Mouse (Mus musculus) intestine, postnatal 0 days (tissue): ENCODE results near the gene Chn2. TPM values are rescaled to one million over a fixed set of nuclear protein-coding genes. Genes with fewer than 3 reads are reported as not detected.

Experiments used
- ATAC-seq: fragments of 200-750 bp; cut with Nextera tagmentation; 2 replicates; pipeline ENCODE4 v1.8.0; 2017; ENCODE audit warnings: mild to moderate bottlenecking, moderate TSS enrichment, moderate library complexity
- H3K27ac ChIP-seq: fragments of 300-500 bp; sonication (generic); 2 replicates; pipeline ENCODE4 v1.5.1; 2014; ENCODE audit warnings: mild to moderate bottlenecking, low read depth, low read length, moderate library complexity
- H3K27me3 ChIP-seq: fragments of 300-500 bp; sonication (generic); replicated peaks from 2 replicates; pipeline ENCODE4 v1.6.1; 2014; ENCODE audit warnings: low read length, mixed read lengths; ENCODE audit not compliant: control insufficient read depth, insufficient read depth
- H3K36me3 ChIP-seq: fragments of 300-500 bp; sonication (generic); 2 replicates; pipeline ENCODE4 v1.6.1; 2014; ENCODE audit warnings: mild to moderate bottlenecking, moderate library complexity; ENCODE audit not compliant: control insufficient read depth, insufficient read depth
- H3K4me1 ChIP-seq: fragments of 300-500 bp; sonication (generic); replicated peaks from 2 replicates; pipeline ENCODE4 v1.6.1; 2014; ENCODE audit warnings: antibody characterized with exemption, low read length, mixed read lengths; ENCODE audit not compliant: control insufficient read depth, insufficient read depth
- H3K4me2 ChIP-seq: fragments of 300-500 bp; sonication (generic); replicated peaks from 2 replicates; pipeline ENCODE4 v1.6.1; 2014; ENCODE audit warnings: low read depth, mild to moderate bottlenecking, moderate library complexity
- H3K4me3 ChIP-seq: fragments of 300-500 bp; sonication (generic); 2 replicates; pipeline ENCODE4 v1.5.1; 2014; ENCODE audit warnings: low read depth, low read length
- H3K9ac ChIP-seq: fragments of 300-500 bp; sonication (generic); 2 replicates; pipeline ENCODE4 v1.6.1; 2014; ENCODE audit warnings: mild to moderate bottlenecking, low read depth, low read length
- H3K9me3 ChIP-seq: fragments of 300-500 bp; sonication (generic); 2 replicates; pipeline ENCODE4 v1.6.1; 2016; ENCODE audit warnings: mixed run types; ENCODE audit not compliant: control insufficient read depth
- CTCF ChIP-seq: sonication (generic); IDR thresholded peaks from 2 replicates; pipeline ENCODE4 v1.5.1; 2016; ENCODE audit warnings: low read depth, mild to moderate bottlenecking, control low read depth, antibody characterized with exemption, moderate library complexity
- WGBS: fragments of 180-500 bp; shearing (Covaris S2); extraction: QIAGEN DNeasy Blood & Tissue Kit; methylation state at CpG from one replicate; pipeline ENCODE4 v1.1.7; 2014; 5-methylcytosine and 5-hydroxymethylcytosine counted together
- polyA plus RNA-seq: library from polyadenylated mRNA; unstranded; fragments of >200 nt; fragmentation: Nextera tagmentation; extraction: Ambion mirVana; gene quantifications from 2 replicates; pipeline ENCODE4 v1.2.1, GENCODE M21; 2015

Chn2 gene
- polyA plus RNA-seq, 1 experiment from 2014 or later: 19.6 TPM

- TF ChIP-seq CTCF: no peak
- WGBS: 23% methylated on average over 13 of the region's 13 CpGs
- Histone ChIP-seq H3K4me1 (peaks cover 24% of the 10 kb centered on the region), H3K27ac (peak overlapping the region; percentile 67), H3K36me3 (no peaks in the 10 kb centered on the region), H3K9me3 (no peaks in the 10 kb centered on the region), H3K4me3 (no peak overlapping the region), H3K9ac (no peak overlapping the region), H3K4me2 (peak overlapping the region; percentile 18; the same call in 1 of the 2 replicates), H3K27me3 (no peaks in the 10 kb centered on the region)
- ATAC-seq: no peak
Observed at GRCm38 (mm10) chr6:54119885-54120666, 80.7 kb downstream of the Chn2 start.

GRCm38 (mm10) chr6:54120889-54121288, 81.5 kb downstream of the Chn2 start:
- Histone ChIP-seq H3K9ac (no peak overlapping the region), H3K4me3 (no peak overlapping the region), H3K9me3 (no peaks in the 10 kb centered on the region), H3K36me3 (no peaks in the 10 kb centered on the region), H3K27ac (no peak overlapping the region), H3K27me3 (no peaks in the 10 kb centered on the region), H3K4me2 (no peak overlapping the region), H3K4me1 (peaks cover 30% of the 10 kb centered on the region)
- no peak for TF ChIP-seq CTCF
- ATAC-seq: no peak
- 77% methylated on average over 5 of the region's 5 CpGs for WGBS

GRCm38 (mm10) chr6:54124519-54124918, 85.2 kb downstream of the Chn2 start:
- WGBS: 38% methylated on average over 3 of the region's 3 CpGs
- 0 out of 2 replicates have a peak, but pooled peaks cover 15% of the 10 kb centered on the region for H3K4me1 ChIP-seq
- H3K9me3 ChIP-seq: no peaks in the 10 kb centered on the region
- no peaks in the 10 kb centered on the region for H3K36me3 ChIP-seq
- ATAC-seq: no peak
- H3K27me3 ChIP-seq: no peaks in the 10 kb centered on the region
- no peak for TF ChIP-seq CTCF
- H3K4me3 ChIP-seq: no peak overlapping the region
- no peak overlapping the region for H3K27ac ChIP-seq
- H3K4me2 ChIP-seq: no peak overlapping the region
- H3K9ac ChIP-seq: no peak overlapping the region

- 40% methylated on average over 5 of the region's 5 CpGs for WGBS
- peak; percentile 79 for ATAC-seq
- no peak overlapping the region for H3K9ac ChIP-seq
- H3K9me3 ChIP-seq: no peaks in the 10 kb centered on the region
- no peaks in the 10 kb centered on the region for H3K36me3 ChIP-seq
- H3K27me3 ChIP-seq: no peaks in the 10 kb centered on the region
- peak overlapping the region; percentile 1; the same call in 1 of the 2 replicates for H3K4me2 ChIP-seq
- H3K27ac ChIP-seq: no peak overlapping the region
- H3K4me1 ChIP-seq: 0 out of 2 replicates have a peak, but pooled peaks cover 15% of the 10 kb centered on the region
- no peak for TF ChIP-seq CTCF
- H3K4me3 ChIP-seq: no peak overlapping the region
Observed at GRCm38 (mm10) chr6:54125536-54125935, 86.2 kb downstream of the Chn2 start.

GRCm38 (mm10) chr6:54126225-54126992, 87.1 kb downstream of the Chn2 start:
- Histone ChIP-seq H3K9me3 (no peaks in the 10 kb centered on the region), H3K4me2 (no peak overlapping the region), H3K36me3 (no peaks in the 10 kb centered on the region), H3K4me1 (0 out of 2 replicates have a peak, but pooled peaks cover 15% of the 10 kb centered on the region), H3K4me3 (no peak overlapping the region), H3K9ac (no peak overlapping the region), H3K27ac (no peak overlapping the region), H3K27me3 (no peaks in the 10 kb centered on the region)
- 85% methylated on average over 9 of the region's 9 CpGs for WGBS
- no peak for ATAC-seq
- TF ChIP-seq CTCF: no peak

GRCm38 (mm10) chr6:54126993-54127697, 87.8 kb downstream of the Chn2 start:
- Histone ChIP-seq H3K4me1 (0 out of 2 replicates have a peak, but pooled peaks cover 15% of the 10 kb centered on the region), H3K27ac (no peak overlapping the region), H3K4me2 (no peak overlapping the region), H3K36me3 (no peaks in the 10 kb centered on the region), H3K9me3 (no peaks in the 10 kb centered on the region), H3K27me3 (no peaks in the 10 kb centered on the region), H3K9ac (no peak overlapping the region), H3K4me3 (no peak overlapping the region)
- 73% methylated on average over 11 of the region's 11 CpGs for WGBS
- ATAC-seq: no peak
- TF ChIP-seq CTCF: no peak
